Mouse (Mus musculus) megakaryocyte, adult 5-6 weeks (primary cell): ENCODE measurements around the gene Twsg1. TPM values are rescaled to one million over a fixed set of nuclear protein-coding genes. Genes with fewer than 3 reads are reported as not detected.

Experiments
- ATAC-seq: 2 replicates; pipeline ENCODE4 v1.8.0; 2016; ENCODE audit warnings: mild to moderate bottlenecking, inconsistent platforms; ENCODE audit not compliant: poor library complexity, severe bottlenecking
- total RNA-seq, 2 experiments: library from RNA; stranded (forward) in 1 of 2; stranded (reverse) in 1 of 2; fragments of 153-499, 151-499 nt in 1 of 2; fragments of 221-1000, 200-1000 nt in 1 of 2; gene quantifications; 2 replicates each; pipeline versions ENCODE4 v1.2.3 to v1.2.4; 2015 to 2017

Twsg1 gene
- total RNA-seq, 2 experiments from 2014 or later = 4.1 to 6.5 TPM

- no peak for ATAC-seq
Observed at GRCm38 (mm10) chr17:65889476-65889875, 61.5 kb downstream of the Twsg1 start.

GRCm38 (mm10) chr17:65886571-65886970 is 64.5 kb downstream of the Twsg1 start:
- ATAC-seq = no peak

GRCm38 (mm10) chr17:65885697-65886529 is 65.1 kb downstream of the Twsg1 start, which contains the start of gene Ralbp1:
TSS of gene Ralbp1 (minus strand) at chr17:65885798.
- ATAC-seq = peak; percentile 37

- no peak for ATAC-seq
Observed at GRCm38 (mm10) chr17:65885398-65885696, 65.7 kb downstream of the Twsg1 start.

- peak; percentile 89 for ATAC-seq
Observed at GRCm38 (mm10) chr17:65884691-65885397, 66.2 kb downstream of the Twsg1 start.

- no peak for ATAC-seq
Observed at GRCm38 (mm10) chr17:65884061-65884669, 66.9 kb downstream of the Twsg1 start.

- no peak for ATAC-seq
Observed at GRCm38 (mm10) chr17:65877026-65877425, 74.0 kb downstream of the Twsg1 start.

- no peak for ATAC-seq
Observed at GRCm38 (mm10) chr17:65873834-65874233, 77.2 kb downstream of the Twsg1 start.

GRCm38 (mm10) chr17:65873156-65873555 is 77.9 kb downstream of the Twsg1 start:
- ATAC-seq = no peak

GRCm38 (mm10) chr17:65872652-65873051 is 78.4 kb downstream of the Twsg1 start:
- ATAC-seq = peak; percentile 84

GRCm38 (mm10) chr17:65872051-65872450 is 79.0 kb downstream of the Twsg1 start:
- ATAC-seq = 0 out of 2 replicates have a peak, but pooled peaks have one; percentile 2

Other genes with a start within 250 kb of the Twsg1 start
- gene Rab31, start 178.5 kb downstream of the Twsg1 start, total RNA-seq (2015) = 50.9 and 56.6 TPM in 2 replicates
- gene Rab31, start 178.5 kb downstream of the Twsg1 start, total RNA-seq (2017) = 85.0 and 90.9 TPM in 2 replicates
- 57.8 and 78.5 TPM in 2 replicates for gene Ppp4r1, start 168.7 kb downstream of the Twsg1 start, total RNA-seq (2015)
- gene Ppp4r1, start 168.7 kb downstream of the Twsg1 start, total RNA-seq (2017) = 57.3 and 58.5 TPM in 2 replicates
- gene Ralbp1, start 65.4 kb downstream of the Twsg1 start, total RNA-seq (2015) = 32.3 and 34.9 TPM in 2 replicates
- gene Ralbp1, start 65.4 kb downstream of the Twsg1 start, total RNA-seq (2017) = 102 and 104 TPM in 2 replicates
- 27.6 and 37.3 TPM in 2 replicates for gene Ankrd12, start 125.9 kb upstream of the Twsg1 start, total RNA-seq (2015)
- gene Ankrd12, start 125.9 kb upstream of the Twsg1 start, total RNA-seq (2017) = 38.4 and 56.5 TPM in 2 replicates
- gene Ndufv2, start 150.3 kb upstream of the Twsg1 start, total RNA-seq (2015) = 170 and 198 TPM in 2 replicates
- 195 and 197 TPM in 2 replicates for gene Ndufv2, start 150.3 kb upstream of the Twsg1 start, total RNA-seq (2017)
- 14.5 and 19.1 TPM in 2 replicates for gene Washc1, start 160.3 kb upstream of the Twsg1 start, total RNA-seq (2015)
- gene Washc1, start 160.3 kb upstream of the Twsg1 start, total RNA-seq (2017) = 29.7 and 30.9 TPM in 2 replicates
- 5.2 and 6.7 TPM in 2 replicates for gene Ddx11, start 172.3 kb upstream of the Twsg1 start, total RNA-seq (2015)
- gene Ddx11, start 172.3 kb upstream of the Twsg1 start, total RNA-seq (2017) = 9.8 and 11.1 TPM in 2 replicates